Mouse (Mus musculus): Measurements from ENCODE around the gene Gm13090. TPM values are rescaled to one million over a fixed set of nuclear protein-coding genes. Genes with fewer than 3 reads are reported as not detected.

Gene Gm13090
- polyA plus RNA-seq, 1 experiment from 2014 or later: 0.54 TPM

DNA sequence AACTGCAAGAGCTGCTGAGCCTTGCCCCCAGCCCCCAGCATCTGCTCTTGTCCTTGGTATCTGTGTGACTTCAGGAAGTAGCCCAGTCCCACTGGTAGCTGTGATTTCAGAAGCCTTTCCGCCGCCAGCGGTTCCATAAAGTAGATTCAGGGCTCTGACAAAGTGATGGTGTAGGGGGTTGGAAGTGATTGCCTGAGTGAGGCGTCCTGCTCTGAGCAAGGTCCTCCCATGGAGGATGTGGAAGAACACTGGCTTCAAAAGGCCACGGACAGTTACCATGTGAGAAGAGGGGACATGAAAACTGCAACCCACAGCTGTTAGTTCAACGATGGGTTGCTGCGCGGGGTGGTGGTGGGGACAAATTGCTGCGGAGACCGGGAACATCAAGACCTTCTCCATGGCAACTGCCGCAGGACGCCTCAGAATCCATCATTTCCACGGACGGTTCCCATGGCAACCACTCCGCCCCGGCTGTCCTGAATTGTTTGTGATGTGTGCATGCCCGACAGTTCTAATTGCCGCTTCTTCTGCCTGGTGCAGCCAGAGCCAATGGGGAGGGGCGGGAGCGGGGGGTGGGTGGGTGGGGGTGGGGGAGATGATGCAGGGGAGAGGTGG lies 51.1 kb downstream of the Gm13090 start:
- peak overlapping the region; percentile 21 for H3K4me3 ChIP-seq (replicated peaks)
- H3K27me3 ChIP-seq: no peaks in the 10 kb centered on the region
- no peaks in the 10 kb centered on the region for H3K36me3 ChIP-seq (replicated peaks)
- H3K9me3 ChIP-seq: peaks cover 14% of the 10 kb centered on the region; the same call in 1 of the 2 replicates
- peak overlapping the region; percentile 98 for H3K27ac ChIP-seq
- peak overlapping the region; percentile 48 for H3K4me2 ChIP-seq
- ATAC-seq (ENCODE audit: low FRiP score): peak; percentile 87
- WGBS: 3% methylated on average over 18 of the region's 20 CpGs
- H3K4me1 ChIP-seq: peaks cover 45% of the 10 kb centered on the region
- peak overlapping the region; percentile 48; the same call in 1 of the 2 replicates for H3K9ac ChIP-seq

Other genes with a start within 250 kb of the Gm13090 start
- 16.5 and 17.2 TPM in 2 replicates for gene Errfi1, start 235.7 kb upstream of the Gm13090 start, polyA plus RNA-seq (2016; fragmentation: Nextera tagmentation; extraction: Ambion mirVana)
- gene Park7, start 175.1 kb upstream of the Gm13090 start, polyA plus RNA-seq (2016; fragmentation: Nextera tagmentation; extraction: Ambion mirVana): 379 and 381 TPM in 2 replicates
- gene Tnfrsf9, start 175.0 kb upstream of the Gm13090 start, polyA plus RNA-seq (2016; fragmentation: Nextera tagmentation; extraction: Ambion mirVana): 0.54 TPM in 1 of 2 replicates, not detected in the other
- gene Uts2, start 92.5 kb upstream of the Gm13090 start, polyA plus RNA-seq (2016; fragmentation: Nextera tagmentation; extraction: Ambion mirVana): not detected in 2 replicates
- gene Per3, start 44.9 kb upstream of the Gm13090 start, polyA plus RNA-seq (2016; fragmentation: Nextera tagmentation; extraction: Ambion mirVana): 4.8 and 5.8 TPM in 2 replicates
- 77.4 and 77.5 TPM in 2 replicates for gene Vamp3, start 31.6 kb upstream of the Gm13090 start, polyA plus RNA-seq (2016; fragmentation: Nextera tagmentation; extraction: Ambion mirVana)